Mouse (Mus musculus) MEL-GATA-1-ER (cell line): ENCODE measurements at regions not wholly inside any gene's neighbourhood (a gene's known extent, or its start where the extent isn't known, plus 50 kb on each side); places are given as distances from the start of the nearest gene placed in this dataset.

Source experiments
- DNase-seq: peaks from one replicate; pipeline ENCODE4 v3.0.0-alpha.2; 2012; ENCODE audit warnings: low read depth; ENCODE audit errors: extremely low read depth

DNA sequence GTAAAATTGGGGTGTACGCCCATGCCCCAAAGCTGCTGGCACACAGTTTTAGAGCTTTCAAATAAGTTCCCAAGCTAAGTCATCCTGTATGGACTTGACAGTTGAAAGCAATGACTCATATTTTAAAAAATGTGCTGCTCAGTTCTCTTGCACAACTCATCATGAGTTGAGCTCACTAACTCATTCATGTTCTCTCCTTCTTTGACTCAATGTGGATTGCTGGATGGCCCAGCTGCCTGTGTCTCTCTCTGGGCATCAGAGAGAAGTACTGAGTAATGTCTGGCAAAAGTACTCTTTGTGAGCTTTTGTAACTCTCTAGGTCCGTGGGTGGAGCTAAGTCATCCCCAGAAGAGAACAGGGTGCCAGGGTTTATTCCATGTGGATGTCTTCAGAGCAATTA, 355.3 kb downstream of the Rnd3 start:
- no peak for DNase-seq

DNA sequence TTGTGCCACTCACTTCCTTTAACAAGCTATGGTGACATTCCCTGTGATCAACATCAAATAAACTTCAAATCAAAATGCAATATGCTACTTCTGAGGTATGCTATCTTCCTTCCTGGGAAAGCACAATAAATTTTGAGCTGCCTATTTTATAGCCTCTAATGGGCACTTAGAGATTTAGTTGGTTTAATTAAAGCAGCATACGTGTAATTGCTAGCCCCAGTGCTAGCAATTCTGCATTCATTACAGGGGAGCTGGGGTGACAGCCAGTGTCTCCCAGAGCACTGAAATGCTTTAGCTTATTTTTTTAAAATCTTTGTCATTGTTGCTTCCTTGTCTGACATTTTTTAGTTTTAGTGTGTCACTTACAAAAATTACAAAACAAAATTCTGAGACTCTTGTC, 355.8 kb downstream of the Rnd3 start:
- no peak for DNase-seq

DNA sequence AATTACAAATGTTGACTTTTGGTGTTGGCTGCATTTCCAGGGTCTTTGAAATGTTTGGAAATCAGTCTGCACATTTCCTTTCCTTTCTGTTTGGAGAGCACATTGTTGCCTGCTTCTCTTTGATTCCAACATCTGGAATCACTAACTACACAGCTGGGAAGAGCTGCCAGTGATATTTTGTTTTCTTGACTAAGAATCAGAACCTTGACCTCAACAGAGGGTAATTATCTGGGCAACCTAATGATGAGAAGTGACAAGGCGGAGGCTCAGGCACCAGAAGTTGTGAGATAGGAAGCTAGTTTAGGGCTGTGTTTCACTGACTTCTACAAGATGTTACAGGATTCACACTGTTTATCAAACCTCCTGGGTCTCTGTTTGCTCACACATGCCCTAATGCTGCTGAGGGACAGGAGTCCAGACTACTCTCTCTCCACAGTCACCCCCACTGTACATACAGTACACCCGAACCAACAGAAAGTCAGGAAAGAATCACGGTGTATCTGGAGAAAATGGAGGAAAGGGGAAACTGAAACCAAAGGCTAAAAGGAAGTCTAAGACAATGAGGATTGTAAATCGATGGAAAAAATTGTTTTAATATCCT, 359.8 kb downstream of the Rnd3 start:
- no peak for DNase-seq

DNA sequence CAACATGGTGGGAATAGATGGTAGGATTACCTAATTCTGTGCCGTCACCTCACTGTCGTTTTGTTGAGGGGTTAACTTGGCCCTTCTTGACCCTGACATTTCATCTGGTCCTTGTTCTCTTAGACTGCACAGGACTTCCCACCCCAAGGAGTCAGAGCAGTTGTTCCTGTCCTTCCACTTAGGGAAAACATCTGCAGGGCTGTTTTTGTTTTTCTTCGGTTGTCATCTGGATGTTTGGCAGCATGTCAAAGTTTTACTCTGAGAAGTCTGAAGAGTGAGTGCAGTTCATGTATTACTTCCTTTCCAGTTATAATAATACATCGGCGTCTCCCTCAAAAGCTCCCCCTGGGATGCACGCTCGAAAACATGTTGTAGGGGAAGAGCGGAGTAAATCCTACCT, 376.8 kb downstream of the Rnd3 start:
- DNase-seq = no peak

DNA sequence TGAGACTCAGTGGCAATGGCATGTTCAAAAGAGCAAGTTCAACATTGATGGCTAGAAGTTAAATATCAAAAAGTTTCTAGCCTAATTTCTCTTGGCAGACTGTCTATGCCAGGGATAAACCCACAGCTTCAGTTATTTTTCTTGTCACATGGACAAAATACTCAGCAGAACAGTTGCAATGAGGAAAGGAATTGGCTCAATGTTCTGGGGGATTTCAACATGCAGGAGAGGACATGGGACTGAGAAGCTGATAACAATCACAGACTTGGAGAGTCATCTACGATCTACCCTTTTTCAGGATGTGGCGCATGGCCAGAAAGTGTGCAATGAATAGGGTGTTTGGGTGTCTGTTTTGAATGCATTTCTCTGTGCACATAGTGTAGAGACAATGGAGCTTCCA, 389.9 kb downstream of the Rnd3 start:
- no peak for DNase-seq

DNA sequence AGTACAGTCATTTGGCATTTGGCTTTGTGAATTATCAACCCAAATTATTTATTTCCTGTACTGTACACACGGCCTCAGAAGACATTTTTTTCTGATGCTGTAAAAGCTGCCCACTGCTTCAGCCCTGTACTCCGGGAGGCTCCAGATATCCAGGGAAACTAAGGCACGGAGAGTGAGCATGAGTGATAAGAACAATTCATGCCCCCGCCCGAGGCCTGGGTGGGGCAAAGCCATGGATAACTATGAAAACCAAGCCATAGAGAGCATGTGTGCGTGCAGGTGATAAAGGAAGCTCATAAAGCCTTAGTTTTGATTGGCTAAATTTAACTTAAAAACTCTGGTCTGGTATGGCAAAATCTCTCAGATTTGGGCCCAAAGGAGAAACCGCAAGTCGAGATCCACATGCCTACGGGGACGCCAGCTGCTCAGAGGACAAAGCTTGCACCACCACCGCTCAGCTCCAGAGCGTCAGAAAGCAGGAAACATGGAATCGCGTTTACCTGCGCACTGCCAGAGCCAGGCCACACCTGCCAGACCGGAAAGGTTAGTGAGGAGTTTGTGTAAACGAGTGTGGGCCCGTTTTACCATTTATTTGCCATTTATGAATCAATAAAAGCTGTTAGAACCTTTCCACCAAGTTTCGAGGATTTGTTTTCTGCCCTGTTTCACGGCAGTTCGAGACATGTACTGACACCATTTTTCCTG, 390.9 kb downstream of the Rnd3 start:
- DNase-seq = no peak

DNA sequence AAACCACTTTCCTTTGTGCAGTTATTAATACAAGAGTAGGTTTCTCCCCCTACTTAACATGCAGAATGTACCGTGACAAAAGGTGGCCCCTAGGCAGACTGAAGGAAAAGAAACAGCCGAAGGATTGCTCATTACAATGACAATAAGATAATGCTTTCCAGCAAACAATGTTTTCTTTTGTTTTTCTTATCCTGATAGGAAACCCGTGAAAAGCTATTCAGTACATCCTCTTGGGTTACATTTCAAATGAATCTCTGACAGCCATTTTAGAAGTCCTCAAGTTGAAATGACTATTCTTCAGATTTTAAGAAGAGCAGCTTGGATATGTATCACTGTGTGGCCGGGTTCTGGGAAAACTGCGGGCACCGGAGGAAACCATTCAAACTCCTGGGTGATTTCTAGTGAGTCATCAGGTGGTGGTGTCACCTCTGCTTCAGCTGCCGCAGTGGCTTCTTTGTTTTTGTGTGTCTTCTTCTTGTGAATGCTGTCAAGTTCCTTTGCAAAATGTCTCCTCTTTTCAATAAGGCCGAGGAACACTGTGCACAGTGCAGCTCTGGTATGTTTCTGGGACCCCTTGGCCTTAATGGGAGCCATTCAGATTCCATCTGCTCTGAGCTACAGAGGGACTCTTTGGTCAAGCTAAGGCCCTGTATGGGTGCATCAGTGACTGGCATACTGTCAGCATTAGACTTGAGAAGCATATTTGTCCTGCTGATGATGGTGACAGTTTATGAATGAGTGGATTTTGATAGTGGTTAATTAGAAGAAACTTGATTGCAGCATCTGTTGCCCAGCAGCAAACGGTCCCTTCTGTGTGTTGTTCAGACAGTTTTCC, 393.1 kb downstream of the Rnd3 start:
- DNase-seq = no peak

DNA sequence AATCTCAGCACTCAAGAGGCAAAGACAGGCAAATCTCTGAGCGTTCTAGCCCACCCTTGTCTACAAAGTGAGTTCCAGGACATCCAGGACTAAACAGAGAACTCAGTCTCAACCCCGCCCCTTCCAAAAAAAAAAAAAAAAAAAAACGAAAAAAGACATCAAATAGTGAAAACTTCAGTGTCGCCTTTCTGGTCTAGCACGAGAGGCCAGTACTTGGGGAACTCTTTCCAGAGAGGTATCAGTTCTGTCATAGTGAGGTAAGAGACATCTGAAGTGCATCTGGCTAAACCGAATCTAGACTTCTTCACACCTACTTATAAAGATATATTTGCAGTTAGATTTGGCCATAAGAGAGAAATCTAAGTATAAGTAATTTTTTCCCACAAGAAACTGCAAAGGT, 393.8 kb downstream of the Rnd3 start:
- DNase-seq = no peak

DNA sequence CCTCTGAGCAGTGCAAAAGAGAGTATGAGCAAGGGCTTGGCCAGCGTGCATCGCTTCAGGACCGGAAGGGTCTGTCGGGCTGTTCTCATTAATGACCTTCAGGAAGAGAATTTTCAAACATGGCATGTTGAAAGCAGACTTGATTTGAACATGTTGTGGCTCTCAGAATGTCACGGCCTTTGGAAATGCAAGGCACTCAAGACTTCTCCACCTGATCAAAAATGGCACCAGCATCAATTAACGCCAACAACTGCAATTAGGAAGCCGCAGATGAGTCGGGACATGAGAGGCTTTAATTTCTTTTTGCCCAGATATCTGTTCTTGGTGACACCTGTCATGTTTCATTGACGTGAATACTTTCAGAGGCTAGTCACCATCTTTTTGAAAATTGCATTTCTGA, 396.5 kb downstream of the Rnd3 start:
- DNase-seq = no peak

DNA sequence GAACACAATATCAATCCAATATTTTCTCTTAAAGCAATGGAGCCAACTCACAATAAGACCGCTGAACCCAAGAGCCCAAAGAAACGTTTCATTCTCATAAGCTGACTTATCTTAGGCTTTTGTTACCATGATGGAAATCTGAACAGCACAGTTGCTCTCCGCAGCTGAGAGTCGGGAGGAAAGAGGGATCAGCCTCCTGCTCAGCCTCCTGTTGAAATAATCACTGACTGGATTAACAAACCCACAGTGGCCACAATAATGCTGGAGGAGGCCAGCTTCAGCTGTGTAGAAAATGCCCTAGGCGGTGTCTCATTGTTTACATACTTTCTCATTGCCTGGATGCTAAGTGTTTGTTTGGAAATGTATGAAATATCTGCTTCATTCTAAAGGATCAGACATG, 398.1 kb downstream of the Rnd3 start:
- DNase-seq = no peak

DNA sequence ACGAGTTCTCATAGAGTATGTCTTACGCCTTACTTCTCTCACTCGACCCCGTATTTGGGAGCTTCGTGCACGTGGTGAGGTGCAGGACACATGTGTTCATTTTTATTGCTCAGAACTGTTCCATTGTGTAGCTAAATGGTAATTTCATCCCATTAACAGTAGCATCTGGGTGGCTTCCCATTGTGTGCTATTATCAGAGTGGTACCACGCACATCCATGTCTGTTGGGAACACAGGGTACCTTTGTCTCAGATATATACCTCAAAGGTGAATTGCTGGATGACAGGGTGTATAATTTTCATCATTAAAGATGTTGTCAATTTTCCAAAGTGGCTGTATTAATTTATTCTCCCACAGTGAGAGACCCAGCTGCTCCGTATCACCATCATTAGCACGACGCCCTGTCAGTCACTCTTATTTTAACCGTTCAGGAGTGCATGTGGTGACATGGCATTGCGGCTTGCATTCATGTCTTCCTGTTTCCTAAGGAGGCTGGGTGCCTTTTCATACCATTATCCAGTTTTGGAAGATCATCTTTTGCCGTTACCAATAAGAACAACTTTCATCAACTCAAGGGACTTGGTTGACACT, 404.2 kb downstream of the Rnd3 start:
- DNase-seq = no peak

DNA sequence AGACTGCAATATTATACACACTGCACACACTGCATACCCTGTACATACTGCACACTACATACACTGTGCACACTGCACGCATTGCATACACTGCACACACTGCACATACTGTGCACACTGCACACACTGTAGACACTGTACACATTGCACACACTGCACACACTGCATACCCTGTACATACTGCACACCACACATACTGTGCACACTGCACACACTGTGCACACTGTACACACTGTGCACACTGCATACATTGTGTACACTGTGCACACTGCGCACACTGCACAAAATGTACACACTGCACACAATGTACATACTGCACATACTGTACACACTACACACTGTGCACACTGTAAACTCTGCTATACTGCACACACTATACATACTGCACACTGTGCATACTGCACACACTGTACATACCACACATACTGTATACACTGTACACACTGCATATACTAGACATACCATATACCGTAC, 405.1 kb downstream of the Rnd3 start:
- no peak for DNase-seq

DNA sequence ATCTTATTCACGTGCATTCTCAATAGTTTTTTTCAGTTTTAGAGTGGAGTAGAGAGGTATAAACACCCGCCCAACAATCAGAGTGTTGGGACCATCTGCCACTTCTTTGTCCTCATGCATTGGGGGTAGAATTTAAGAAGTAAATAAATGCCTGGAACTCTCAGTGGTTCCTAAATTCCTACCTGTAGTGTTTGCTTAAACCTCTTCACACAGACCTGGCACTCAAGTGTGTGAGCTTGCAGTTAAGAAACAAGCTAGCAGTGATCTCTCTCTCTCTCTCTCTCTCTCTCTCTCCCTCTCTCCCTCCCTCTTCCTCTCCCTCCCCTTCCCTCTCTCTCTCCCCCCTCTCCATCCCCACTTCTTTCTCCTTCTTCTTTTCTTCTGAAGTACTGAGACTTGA, 406.5 kb downstream of the Rnd3 start:
- DNase-seq = no peak

DNA sequence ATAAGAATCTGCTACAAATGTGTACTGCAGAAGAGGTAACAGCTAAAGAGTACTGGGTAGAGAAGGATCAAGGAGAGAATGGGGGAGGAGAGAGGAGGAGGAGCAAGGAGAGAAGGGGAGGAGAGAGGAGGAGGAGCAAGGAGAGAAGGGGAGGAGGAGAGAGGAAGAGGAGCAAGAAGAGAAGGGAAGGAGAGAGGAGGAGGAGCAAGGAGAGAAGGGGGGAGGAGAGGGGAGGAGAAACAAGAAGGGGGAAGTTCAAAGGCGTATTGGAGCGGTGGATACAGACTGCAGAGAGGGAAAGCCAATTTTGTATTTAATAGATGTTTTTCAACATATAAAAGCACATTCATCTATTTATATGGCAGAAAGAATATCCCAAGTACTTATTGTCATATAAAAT, 407.6 kb downstream of the Rnd3 start:
- DNase-seq = peak; percentile 8

DNA sequence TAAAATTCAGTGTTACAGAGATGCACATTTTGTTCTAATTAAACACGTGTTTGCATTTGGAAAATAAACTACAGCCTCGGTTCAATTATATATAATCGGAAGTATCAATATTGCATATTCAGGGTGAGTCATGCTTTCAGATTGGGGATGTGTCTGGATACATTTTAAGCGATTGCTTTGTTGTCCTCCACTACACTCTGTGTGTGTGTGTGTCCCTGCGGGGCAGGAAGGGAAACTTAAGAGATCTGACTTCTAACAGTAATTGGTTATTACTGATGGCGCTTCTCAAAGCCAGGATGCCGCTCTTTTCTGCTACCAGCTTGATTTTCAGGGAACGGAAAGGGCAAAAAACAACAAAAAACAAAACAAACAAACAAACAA, 409.3 kb downstream of the Rnd3 start:
- no peak for DNase-seq

DNA sequence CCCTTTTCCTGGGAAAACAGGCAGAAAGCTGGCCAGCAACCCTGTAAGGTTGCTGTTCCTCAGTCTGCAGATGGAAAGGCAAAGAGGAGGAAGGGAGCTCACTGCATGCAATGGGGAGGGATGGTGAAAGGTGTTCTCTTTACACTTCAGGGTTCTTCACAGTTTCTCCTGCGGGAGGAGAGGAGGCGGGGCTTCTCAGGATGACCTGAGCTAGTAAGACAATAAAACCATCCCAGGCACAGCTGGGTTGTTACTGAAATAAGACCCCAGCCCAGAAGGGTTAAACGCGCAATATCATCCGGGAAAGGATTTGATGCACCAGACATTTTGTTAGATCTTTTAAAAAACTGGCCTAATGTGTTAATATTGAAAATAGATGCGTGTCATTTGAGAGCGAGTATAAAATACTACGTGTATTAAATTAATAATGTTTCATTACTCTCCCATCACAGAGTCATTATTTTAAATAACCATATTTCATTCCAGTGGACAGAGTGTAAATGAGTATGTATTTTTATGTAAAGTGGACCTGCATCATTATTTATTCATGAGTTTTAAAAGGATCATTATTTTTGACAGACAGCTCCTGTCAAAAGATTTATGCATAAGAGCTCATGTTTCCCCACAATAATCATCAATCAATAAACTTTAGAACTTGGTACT, 409.8 kb downstream of the Rnd3 start:
- no peak for DNase-seq

DNA sequence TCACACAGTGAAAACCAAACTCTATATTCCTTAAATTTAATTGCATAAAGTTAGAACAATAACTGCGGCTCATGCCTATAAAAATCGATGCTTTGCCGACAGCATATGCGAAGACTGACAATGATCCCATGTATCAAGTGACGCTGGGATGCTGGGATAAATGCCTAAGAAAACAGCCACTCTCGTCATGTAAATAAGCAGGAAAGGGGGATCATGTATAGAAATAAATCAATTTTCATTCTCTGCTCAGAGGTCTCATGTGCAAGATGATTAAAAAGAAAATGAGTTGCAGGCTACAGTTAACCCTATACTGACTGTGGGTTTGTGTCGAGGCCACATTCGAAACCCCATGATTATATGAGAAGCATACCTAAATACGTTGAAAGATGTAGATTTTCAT, 411.2 kb downstream of the Rnd3 start:
- DNase-seq = no peak

DNA sequence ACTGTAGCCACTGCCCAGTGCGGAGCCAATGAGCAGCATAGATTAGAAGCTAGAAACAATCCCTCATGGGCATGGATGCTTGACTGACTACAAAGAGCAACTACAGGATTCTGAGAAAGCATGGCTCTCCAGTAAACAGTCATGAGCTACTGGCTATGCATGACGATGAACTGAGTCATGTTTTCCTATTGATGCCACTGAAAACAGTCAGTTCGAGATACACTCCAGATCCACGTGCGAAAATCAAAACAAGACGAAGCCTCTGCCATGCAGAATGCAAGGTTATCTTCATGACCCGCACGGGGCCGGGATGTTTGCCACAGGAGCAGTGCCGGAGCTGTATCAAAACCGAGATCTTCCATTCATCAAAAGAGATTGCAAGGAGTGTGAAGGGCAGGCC, 413.9 kb downstream of the Rnd3 start:
- DNase-seq = no peak

DNA sequence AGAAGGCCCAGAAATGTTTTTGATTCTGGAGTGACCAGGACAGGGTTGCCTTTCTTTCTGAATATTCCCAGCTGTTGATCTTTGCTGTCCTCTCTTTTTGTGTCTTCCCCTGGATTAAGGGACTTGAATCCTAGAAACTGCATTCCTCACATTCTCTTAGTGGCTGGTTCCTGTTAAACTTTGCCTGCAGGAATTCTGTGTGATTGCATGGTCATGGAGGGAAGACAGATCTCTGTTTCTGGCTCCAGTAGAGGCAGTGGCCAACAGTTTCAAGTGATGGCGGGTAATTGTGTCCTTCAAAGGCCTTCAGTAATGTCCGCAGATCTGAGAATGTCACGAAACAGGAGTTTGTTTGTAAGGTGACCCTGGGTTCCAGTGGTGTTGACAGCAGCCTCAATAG, 410.1 kb upstream of the Mmadhc start:
- DNase-seq = no peak

DNA sequence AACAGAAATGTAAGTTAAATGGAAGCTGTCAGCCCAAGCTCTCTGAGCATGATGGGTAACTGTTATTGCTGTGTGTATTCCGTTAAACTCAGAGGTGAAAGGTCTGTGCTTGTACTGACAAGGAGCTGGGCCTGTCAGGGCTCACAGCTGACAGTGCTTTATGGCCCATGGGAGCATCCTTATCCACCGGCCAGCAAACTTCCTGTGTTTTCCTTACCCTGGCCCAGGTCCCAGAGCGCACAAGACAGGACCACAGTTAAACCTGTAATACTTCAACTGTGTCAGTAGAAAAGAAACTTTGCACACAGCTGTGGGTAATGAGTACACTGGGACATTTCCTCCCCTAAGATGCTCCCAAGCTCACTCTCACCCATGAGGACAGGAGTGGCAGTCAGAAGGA, 407.7 kb upstream of the Mmadhc start:
- DNase-seq = no peak

DNA sequence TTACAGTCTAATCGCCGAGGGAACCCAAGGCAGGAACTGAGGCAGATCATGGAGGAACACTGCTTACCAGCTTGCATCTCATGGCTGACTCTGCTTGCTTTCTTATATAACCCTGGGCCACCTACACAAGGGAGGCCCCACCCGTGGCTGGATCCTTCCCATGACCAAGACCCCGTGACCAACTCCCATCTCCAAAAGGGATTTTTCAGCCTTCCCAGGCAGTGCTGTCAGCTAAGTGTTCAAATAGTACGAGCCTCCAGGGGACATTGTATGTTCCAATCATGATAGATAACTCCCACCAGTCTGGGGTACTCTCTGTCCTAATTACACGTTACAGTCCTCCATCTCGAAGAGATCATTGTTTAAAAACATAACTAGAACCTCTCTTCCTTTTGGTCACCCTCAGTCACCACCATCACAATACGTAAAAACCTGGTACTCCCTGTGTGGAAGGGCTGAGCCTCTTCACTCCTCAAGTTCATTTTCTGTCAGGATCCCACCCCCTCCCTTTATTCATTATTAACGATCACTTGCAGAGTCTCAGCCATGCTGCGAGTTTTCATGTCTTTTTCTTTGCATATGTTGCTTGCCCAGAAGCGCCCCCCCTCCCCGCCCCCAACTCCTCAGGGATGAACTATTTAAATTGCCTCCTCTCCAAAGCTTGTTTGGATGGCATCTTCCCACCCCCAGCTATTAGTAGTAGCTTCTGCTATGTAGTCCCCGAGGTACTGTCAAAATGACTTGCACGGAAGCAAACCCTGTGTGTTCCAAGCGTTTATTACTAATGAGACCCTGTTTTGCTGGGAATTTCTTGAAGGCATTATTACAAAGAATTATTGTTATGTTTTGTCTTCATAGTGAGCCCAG, 406.2 kb upstream of the Mmadhc start:
- DNase-seq = no peak
